Mouse (Mus musculus) ES-E14 (cell line): ENCODE measurements around the gene Diras1.

Source experiments
- CHD2 ChIP-seq: IDR thresholded peaks from 2 replicates; pipeline ENCODE4 v1.6.1; 2014; ENCODE audit warnings: mild to moderate bottlenecking, low read depth, low read length, inconsistent platforms
- HCFC1 ChIP-seq: IDR thresholded peaks from 2 replicates; pipeline ENCODE4 v1.6.1; 2012; ENCODE audit warnings: low read length, inconsistent platforms, borderline replicate concordance; ENCODE audit not compliant: insufficient read depth
- MAFK ChIP-seq: IDR thresholded peaks from 2 replicates; pipeline ENCODE4 v1.6.1; 2014; ENCODE audit warnings: mild to moderate bottlenecking, low read depth, low read length, inconsistent platforms; ENCODE audit not compliant: insufficient read depth
- ZC3H11A ChIP-seq: IDR thresholded peaks from 2 replicates; pipeline ENCODE4 v1.6.1; 2012; ENCODE audit warnings: low read depth, mild to moderate bottlenecking, inconsistent platforms, low read length, borderline replicate concordance
- ZNF384 ChIP-seq: IDR thresholded peaks from 2 replicates; pipeline ENCODE4 v1.6.1; 2012; ENCODE audit warnings: low read depth, low read length, inconsistent platforms

- TF ChIP-seq CHD2 (no peak), ZC3H11A (no peak), HCFC1 (no peak), ZNF384 (no peak), MAFK (no peak)
These were observed 5.3 kb downstream of the Diras1 start for GRCm38 (mm10) chr10:81020207-81020606.
